20 mouse cellular contexts compared by ENCODE assay signal in the genomic region with DNA sequence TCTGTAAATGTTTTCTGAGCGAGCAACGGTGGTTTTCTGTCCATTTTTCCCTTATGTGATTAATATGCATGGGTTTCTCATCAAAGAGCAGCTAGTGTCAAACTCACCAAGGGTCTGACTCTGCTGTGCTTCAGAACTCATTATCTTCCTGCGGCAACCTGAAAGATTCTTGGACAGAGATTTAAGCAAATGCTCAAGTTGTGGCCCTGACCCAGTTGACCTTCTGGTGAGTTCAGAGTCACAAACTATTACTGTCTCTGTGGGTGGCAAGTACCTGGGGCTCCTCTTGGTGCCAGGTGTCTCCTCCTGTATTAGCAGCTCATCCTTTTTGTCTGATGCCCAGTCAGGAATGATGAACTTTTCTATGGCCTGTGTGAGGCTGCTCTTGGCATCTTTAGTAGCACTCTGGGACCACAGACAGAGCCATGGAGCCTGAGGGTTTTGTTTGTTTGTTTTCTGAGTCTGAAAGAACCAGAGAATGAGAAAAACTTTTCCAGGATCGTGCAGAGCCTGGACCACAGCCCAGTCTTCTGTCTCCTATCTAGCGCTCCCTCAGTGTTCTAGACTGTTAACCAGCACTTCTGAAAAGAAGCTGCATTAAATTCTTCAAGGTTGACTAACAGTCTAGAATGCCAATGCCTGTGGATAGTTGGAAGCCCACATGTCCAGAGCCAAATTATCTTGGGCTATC.
"Had no signal": no experiment of that assay in that cellular context is flagged by ENCODE, and none has a peak within 500 bp of the region (broad histone marks: within the 10 kb centered on the region; RNA-seq: fewer than 3 reads in every experiment).

No protein-coding gene starts in this region.

- DNase-seq: kidney, postnatal 14 days; kidney, postnatal 4 days; left cerebral cortex, postnatal 4 days; liver, postnatal 0 days; lung, embryonic 14.5 days; right cerebral cortex, adult 18-20 months; right cerebral cortex, postnatal 14 days; right cerebral cortex, postnatal 4 days; thymus, adult 2 months; thymus, postnatal 25 days had no signal

- H3K27ac ChIP-seq: kidney, embryonic 15.5 days; limb, embryonic 12.5 days; limb, embryonic 15.5 days; liver, embryonic 14.5 days; macrophage; midbrain, embryonic 12.5 days; midbrain, embryonic 15.5 days; neural tube, embryonic 12.5 days; neural tube, embryonic 15.5 days; stomach, postnatal 0 days had no signal

- H3K4me3 ChIP-seq: kidney, embryonic 15.5 days; limb, embryonic 12.5 days; limb, embryonic 15.5 days; midbrain, embryonic 12.5 days; midbrain, embryonic 15.5 days; neural tube, embryonic 12.5 days; neural tube, embryonic 15.5 days had no signal

- H3K4me1 ChIP-seq: kidney, embryonic 15.5 days; limb, embryonic 12.5 days; limb, embryonic 15.5 days; midbrain, embryonic 12.5 days; midbrain, embryonic 15.5 days; neural tube, embryonic 12.5 days; neural tube, embryonic 15.5 days had no signal
